Mouse (Mus musculus) myocyte (in vitro differentiated cells): ENCODE results near the gene Rnf151.

ENCODE experiments used
- CEBPB ChIP-seq: IDR thresholded peaks from 2 replicates; pipeline ENCODE4 v1.6.1; 2011; ENCODE audit warnings: mild to moderate bottlenecking, moderate library complexity; ENCODE audit not compliant: poor library complexity, insufficient read depth, severe bottlenecking
- MAX ChIP-seq: IDR thresholded peaks from one replicate; pipeline ENCODE4 v1.6.1; 2011; ENCODE audit warnings: low read depth, mild to moderate bottlenecking, control low read depth

GRCm38 (mm10) chr17:24765016-24765905, 47.4 kb upstream of the Rnf151 start:
- TF ChIP-seq MAX: no peak
- no peak for TF ChIP-seq CEBPB
